Mouse (Mus musculus) macrophage (primary cell): ENCODE measurements at regions not wholly inside any gene's neighbourhood (a gene's known extent, or its start where the extent isn't known, plus 50 kb on each side); places are given as distances from the start of the nearest gene placed in this dataset.

Experiments used
- H3K27ac ChIP-seq: fragments of 350-480 bp; formaldehyde crosslinking; 2 replicates; pipeline ENCODE4 v1.9.0; 2021
- H3K36me3 ChIP-seq: fragments of 350-480 bp; formaldehyde crosslinking; 2 replicates; pipeline ENCODE4 v1.9.0; 2021; ENCODE audit errors: inconsistent target
- H3K4me3 ChIP-seq: fragments of 350-480 bp; formaldehyde crosslinking; 2 replicates; pipeline ENCODE4 v1.9.0; 2021; ENCODE audit errors: inconsistent target
- H3K79me2 ChIP-seq: fragments of 350-480 bp; formaldehyde crosslinking; 2 replicates; pipeline ENCODE4 v1.9.0; 2021; ENCODE audit errors: inconsistent target
- WGBS: methylation state at CpG from one replicate; pipeline ENCODE4 v1.1.7; 2026; ENCODE audit warnings: inconsistent platforms; ENCODE audit not compliant: missing documents; 5-methylcytosine and 5-hydroxymethylcytosine counted together

DNA sequence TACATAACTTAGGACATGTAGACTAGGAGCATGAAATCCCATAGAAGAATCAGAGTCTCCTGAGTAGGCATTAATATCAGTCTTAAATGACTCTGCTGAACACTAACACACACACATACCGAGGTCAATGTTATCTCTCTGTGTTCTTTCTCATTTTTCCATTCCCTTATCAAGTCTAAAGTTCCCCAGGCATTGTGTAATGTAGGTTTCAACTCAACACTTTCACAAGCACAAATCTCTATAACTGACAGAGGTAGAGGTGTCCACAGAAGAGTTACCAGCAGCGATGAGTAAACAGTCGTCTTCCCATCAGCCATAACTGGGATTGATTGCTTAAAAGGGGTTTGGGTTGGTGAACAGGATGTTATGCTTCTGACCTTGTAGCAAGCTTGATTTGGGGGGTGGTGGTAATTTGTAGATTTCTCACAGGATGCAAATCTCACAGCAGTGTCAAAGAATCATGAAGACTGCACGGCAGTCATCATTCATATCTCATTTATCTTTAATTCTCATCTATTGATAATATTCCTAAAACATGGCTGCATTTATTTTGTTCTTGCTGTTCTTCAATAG is 187.4 kb upstream of the Rasa1 start:
- Histone ChIP-seq H3K4me3 (no peak overlapping the region), H3K36me3 (no peaks in the 10 kb centered on the region), H3K27ac (no peak overlapping the region), H3K79me2 (no peaks in the 10 kb centered on the region)
- 88% methylated on average over 3 of the region's 4 CpGs for WGBS

DNA sequence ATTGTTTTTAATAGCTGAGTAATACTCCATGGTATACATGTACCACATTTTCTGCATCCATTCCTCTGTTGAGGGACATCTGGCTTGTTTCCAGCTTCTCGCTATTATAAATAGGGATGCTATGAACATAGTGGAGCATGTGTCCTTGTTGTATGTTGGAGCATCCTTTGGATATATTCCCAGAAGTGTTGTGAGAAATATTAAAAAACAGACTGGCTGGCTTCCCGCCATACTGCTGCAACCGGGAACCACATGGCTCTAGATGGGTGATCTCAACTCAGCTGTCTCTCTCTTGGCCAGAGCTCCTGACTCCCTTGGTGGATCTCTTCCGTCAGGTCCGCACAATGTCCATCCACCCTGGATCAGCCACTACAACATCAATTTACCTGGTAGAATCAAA is 182.4 kb upstream of the Rasa1 start:
- no peak overlapping the region for H3K4me3 ChIP-seq
- 95% methylated on average over 5 of the region's 5 CpGs for WGBS

DNA sequence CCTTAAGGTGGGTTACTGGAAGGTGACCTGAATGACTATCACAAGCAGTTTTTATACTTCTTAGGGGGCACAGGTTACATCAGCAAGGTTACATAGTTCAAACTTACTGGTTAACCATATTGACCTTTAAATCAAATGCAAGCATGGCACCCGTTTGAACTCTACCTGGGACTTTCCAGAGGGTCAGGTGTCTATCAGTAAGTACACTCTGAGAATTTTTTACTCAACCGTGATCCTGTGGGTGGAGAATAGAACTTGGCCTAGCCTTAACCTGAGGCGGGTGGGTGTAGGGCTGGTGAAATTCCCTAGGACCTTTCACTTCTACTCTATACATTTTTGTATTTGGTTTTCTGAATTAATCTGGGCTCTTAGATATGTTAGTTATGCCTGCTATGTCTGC is 170.5 kb upstream of the Rasa1 start:
- Histone ChIP-seq H3K4me3 (no peak overlapping the region), H3K79me2 (no peaks in the 10 kb centered on the region), H3K27ac (no peak overlapping the region), H3K36me3 (no peaks in the 10 kb centered on the region)
- WGBS, result 90% methylated on average over 3 of the region's 3 CpGs

More for the DNA sequence above, 182.4 kb upstream of the Rasa1 start:
- Histone ChIP-seq H3K36me3 (no peaks in the 10 kb centered on the region), H3K27ac (no peak overlapping the region), H3K79me2 (no peaks in the 10 kb centered on the region)

DNA sequence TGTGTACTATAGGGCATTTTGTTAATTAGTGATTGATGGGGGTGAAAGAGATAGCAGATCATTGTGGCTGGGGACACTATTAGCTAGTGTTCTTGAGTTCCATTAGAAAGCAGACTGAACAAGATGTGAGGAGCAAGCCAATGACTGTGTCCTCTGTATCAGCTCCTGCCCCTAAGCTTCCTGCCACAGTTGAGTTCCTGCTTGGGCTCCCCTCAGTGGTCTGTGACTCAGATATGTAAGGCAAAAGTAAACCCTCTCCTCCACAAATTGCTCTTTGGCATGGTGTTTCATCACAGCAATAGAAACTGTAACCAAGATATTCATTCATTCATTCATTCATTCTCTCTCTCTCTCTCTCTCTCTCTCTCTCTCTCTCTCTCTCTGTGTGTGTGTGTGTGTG is 169.7 kb upstream of the Rasa1 start:
- Histone ChIP-seq H3K4me3 (no peak overlapping the region), H3K79me2 (no peaks in the 10 kb centered on the region), H3K27ac (no peak overlapping the region), H3K36me3 (no peaks in the 10 kb centered on the region)

DNA sequence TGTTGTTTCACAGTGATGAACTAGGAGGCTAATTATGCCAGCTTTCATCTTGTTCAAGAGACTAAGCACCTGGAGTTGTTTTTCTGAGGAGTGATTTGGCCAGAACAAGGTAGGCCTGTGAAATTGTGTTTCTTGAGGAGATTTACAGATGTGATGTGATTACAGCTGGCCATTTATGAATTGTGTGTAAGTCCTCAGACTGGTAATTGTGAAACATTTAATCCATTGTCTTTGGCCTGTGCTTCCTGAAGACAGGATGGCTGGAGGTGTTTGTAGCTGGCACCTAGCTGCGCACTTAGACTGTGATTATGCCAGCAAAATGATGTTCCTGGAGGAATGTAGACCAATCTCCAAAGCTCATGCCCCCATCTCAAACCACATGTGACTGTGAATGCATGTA is 150.7 kb upstream of the Rasa1 start:
- no peak overlapping the region for H3K27ac ChIP-seq
- WGBS, result 100% methylated on average over 1 of the region's 1 CpGs

DNA sequence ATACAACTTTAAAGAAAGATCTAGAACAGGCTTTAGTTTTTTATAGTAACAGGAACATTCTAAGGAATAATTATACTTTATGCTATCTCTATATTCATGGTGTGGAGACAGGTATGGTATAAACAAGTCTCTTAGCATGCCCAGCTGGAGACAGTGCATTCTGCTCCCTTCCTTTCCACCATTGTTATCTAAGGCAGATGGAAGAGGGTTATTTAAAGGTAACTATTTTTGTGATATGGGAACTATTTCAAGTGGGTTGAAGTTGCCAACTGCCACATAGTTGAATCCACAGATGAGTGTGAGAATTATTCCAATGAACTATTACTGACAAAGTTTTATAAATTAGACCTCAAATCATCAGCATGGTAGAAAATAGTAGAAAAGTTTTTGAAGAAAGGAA is 148.9 kb upstream of the Rasa1 start:
- no peaks in the 10 kb centered on the region for H3K79me2 ChIP-seq

More for the DNA sequence above, 150.7 kb upstream of the Rasa1 start:
- no peaks in the 10 kb centered on the region for H3K79me2 ChIP-seq
- no peaks in the 10 kb centered on the region for H3K36me3 ChIP-seq
- no peak overlapping the region for H3K4me3 ChIP-seq

DNA sequence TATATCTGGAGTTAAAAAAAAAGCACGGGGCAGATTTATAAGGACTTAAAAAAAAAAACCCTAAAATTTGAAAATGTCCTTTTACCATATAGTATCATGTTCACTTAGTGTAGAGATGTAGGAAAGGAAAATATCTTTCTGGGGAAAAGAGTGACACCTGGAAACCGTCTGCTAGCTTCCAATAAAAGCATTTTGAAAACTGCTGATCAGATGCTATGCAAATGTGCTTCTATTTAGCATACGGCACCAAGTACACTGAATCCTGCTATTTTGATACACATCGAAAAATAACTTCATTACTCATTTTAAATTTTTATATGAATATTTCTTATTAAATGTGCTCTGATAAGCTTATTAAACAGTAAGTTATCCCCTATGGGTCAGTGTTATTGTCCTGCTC is 148.1 kb upstream of the Rasa1 start:
- H3K27ac ChIP-seq, result no peak overlapping the region
- no peaks in the 10 kb centered on the region for H3K79me2 ChIP-seq
- no peaks in the 10 kb centered on the region for H3K36me3 ChIP-seq
- no peak overlapping the region for H3K4me3 ChIP-seq
- 88% methylated on average over 4 of the region's 4 CpGs for WGBS

More for the DNA sequence above, 148.9 kb upstream of the Rasa1 start:
- H3K27ac ChIP-seq, result no peak overlapping the region
- no peaks in the 10 kb centered on the region for H3K36me3 ChIP-seq
- no peak overlapping the region for H3K4me3 ChIP-seq

DNA sequence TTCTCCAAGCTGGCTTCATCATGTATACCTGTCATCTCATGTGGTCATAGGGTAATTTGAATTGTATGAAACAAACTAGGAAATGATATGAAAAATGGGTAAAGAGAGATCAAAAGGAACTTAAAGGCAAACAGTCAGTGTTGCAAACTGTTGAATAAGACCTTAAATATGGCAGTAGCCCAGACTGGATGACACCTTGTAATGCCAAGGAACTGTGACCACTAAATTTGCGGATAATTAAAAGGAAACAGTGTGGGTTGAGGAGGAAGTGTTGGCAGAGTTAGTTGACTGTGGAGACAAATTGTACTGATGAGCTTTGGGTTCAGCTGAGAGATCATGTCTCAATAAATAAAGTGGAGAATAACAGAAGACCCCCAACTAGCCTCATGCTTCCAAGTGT is 147.3 kb upstream of the Rasa1 start:
- Histone ChIP-seq H3K36me3 (no peaks in the 10 kb centered on the region), H3K27ac (no peak overlapping the region), H3K4me3 (no peak overlapping the region), H3K79me2 (no peaks in the 10 kb centered on the region)
- WGBS, result 47% methylated on average over 1 of the region's 1 CpGs

DNA sequence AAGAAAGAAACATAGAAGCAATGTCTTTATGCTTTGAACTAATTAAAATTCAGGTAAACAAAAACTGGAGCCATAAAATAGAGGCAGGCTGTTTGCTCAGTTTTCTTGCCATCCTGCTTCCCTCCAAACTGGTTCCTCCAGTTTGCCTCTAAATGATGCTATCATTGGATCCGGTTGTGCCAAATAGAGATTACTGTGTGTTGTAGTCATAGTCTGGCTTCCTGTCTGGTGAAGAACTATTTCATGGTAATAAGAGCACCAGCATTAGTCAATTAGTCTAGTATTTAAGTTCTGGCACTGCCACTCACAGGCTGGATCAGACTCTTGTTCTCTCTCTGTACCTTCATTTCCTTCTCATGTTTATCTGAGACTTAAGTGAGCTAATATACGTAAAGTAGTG is 141.9 kb upstream of the Rasa1 start:
- WGBS, result 75% methylated on average over 2 of the region's 2 CpGs
- no peak overlapping the region for H3K27ac ChIP-seq
- H3K36me3 ChIP-seq, result no peaks in the 10 kb centered on the region
- no peak overlapping the region for H3K4me3 ChIP-seq
- H3K79me2 ChIP-seq, result no peaks in the 10 kb centered on the region

DNA sequence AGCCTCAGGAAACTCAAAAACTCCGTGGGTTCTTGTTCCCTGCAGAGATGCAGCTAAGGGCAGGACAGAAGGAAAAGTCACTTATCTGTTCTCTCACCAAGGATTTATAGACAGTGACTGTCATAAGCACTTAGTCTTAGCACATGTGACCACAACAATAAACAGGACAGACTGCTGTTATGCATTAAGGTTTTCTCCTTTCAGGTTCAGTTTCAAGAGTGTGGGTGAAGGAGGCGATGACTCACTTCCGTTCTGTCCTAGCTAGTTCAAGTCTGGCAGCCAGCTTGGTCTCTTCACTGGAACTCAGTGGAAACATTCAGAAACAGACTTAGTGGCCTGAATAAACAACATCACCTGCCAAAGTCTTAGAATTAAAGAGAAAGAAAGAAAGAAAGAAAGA is 141.1 kb upstream of the Rasa1 start:
- Histone ChIP-seq H3K27ac (no peak overlapping the region), H3K4me3 (no peak overlapping the region), H3K79me2 (no peaks in the 10 kb centered on the region), H3K36me3 (no peaks in the 10 kb centered on the region)
- 44% methylated on average over 3 of the region's 3 CpGs for WGBS

DNA sequence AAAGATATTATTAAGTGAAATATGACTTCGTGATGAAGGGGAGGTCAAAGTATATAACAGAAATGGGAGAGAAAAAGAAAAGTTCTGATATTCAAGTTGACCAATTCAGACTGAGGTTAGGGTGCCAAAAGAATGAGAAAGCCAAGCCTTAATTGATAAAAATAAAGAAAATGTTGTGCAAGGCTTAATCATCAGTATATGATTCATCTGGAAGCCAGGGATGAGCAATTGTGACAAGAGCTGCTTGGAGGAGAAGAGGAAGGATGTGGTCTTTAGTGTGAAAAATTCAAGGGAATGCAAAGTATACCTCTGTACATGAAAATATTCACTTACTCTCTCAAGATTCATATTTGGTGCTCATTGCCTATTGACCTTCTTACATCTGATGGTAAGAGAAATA is 129.7 kb upstream of the Rasa1 start:
- Histone ChIP-seq H3K36me3 (no peaks in the 10 kb centered on the region), H3K79me2 (no peaks in the 10 kb centered on the region), H3K27ac (no peak overlapping the region), H3K4me3 (no peak overlapping the region)
- 100% methylated on average over 1 of the region's 1 CpGs for WGBS

DNA sequence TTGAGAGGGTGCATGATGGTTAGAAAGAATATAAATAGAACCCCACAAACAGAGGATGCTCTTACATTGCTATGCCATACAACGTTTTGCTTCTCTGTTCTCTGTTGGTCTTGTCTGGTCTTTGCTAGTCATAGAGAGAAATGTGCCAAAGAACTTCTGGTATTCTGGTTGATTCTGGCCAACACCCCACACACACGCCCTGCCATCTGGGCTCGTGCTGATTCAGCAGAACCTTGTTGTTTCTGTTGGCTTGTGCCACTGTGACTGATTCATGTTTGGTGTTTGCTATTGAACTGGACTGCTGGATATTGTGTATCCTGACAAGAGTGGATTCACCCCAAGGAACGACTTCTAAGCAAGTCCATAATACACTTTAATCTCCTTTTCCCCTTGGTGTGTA is 126.0 kb upstream of the Rasa1 start:
- no peak overlapping the region for H3K4me3 ChIP-seq
- 86% methylated on average over 4 of the region's 4 CpGs for WGBS
- no peaks in the 10 kb centered on the region for H3K36me3 ChIP-seq

DNA sequence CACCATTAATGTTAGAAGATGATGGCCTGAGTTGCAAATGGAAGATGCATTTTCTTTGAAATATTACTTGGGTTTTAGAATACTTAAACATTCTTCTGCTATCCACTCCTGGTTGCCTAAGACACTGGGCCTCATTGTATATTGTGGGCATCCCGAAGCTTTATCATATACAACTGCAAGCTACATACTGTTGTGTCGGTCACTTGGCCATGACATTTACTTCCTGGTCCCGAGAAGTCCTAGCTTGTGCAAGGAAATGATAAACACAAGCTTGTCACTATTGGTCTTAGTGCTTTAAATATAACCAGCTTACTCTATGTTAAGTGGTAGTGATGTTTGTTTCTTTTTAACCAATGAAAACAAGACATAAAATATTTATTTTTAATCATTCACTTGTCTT is 122.4 kb upstream of the Rasa1 start:
- no peak overlapping the region for H3K4me3 ChIP-seq
- 65% methylated on average over 3 of the region's 3 CpGs for WGBS
- no peaks in the 10 kb centered on the region for H3K79me2 ChIP-seq
- no peak overlapping the region for H3K27ac ChIP-seq
- H3K36me3 ChIP-seq, result no peaks in the 10 kb centered on the region

More for the DNA sequence above, 126.0 kb upstream of the Rasa1 start:
- Histone ChIP-seq H3K27ac (no peak overlapping the region), H3K79me2 (no peaks in the 10 kb centered on the region)

DNA sequence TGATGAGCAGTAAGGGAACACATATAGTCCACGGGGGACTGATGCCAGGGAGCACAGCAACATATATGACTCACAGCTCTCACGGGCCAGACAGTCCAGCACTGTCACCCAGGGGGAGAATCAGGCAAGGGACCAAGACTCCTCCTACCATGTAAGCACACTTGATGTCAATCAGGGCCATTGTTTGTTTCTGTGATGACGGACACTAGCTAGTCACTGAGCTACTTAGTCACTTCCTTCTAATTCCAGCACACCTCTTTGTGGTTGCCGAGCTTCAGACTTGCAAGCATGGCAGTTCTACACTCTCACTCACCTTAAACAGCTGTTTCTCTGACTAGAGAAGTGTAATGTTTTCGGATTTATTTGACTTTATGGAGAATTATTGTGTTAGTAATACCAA is 109.9 kb upstream of the Rasa1 start:
- 58% methylated on average over 5 of the region's 5 CpGs for WGBS
- Histone ChIP-seq H3K4me3 (no peak overlapping the region), H3K79me2 (no peaks in the 10 kb centered on the region), H3K27ac (no peak overlapping the region), H3K36me3 (no peaks in the 10 kb centered on the region)

DNA sequence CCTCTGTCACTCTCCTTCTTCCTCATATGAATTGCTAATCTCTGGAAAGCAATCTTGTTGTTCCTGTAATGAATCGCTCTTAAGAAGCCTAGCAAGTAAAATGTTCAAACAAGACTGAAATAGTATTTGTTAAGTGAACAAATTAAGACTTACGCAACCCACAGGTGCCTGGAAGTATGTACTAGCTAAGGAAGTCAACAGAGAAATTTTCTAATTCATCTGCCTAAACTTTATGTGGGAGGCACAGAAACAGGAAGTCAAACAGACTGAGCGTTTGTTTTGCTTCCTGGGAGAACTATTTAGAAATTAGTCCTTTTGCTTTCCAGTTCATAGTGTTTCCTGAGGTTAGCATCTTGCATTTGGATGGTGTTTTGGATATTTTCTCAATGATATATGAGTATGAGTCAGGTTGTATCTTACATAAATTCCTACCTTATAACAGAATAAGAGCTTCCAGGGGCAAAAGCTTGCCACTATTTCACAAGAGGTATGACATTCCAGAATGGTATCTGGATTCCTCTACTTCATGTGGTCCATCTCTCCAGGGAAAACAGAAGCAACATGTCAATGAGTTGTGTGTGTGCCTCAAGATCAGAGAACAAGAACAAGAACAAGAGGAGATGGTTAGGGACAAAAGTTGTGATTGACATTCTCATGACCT is 87.5 kb upstream of the Rasa1 start:
- 42% methylated on average over 3 of the region's 3 CpGs for WGBS
- Histone ChIP-seq H3K27ac (no peak overlapping the region), H3K4me3 (no peak overlapping the region)

DNA sequence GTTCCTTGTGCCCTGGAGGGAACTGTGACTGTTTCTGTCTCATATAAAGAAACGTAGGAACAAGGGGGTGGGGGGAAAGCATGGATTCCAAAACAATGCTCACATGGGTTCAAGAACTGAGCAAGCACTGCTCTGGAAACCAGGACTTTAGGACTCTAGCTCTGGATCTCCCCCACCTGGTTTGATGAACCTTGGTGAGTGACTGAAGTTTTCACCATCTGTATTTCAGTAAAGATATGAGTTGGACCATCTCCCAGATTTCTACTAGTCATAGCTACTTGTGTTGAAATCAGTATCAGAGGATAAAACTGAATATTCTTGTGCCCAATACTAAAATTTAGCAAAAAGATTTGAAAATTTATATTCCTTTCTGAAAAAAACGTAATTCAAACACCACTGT is 70.7 kb upstream of the Rasa1 start:
- no peak overlapping the region for H3K4me3 ChIP-seq
- no peaks in the 10 kb centered on the region for H3K79me2 ChIP-seq
- 89% methylated on average over 2 of the region's 2 CpGs for WGBS
- H3K36me3 ChIP-seq, result no peaks in the 10 kb centered on the region
- peak overlapping the region; percentile 32; the same call in 1 of the 2 replicates for H3K27ac ChIP-seq

More for the DNA sequence above, 87.5 kb upstream of the Rasa1 start:
- no peaks in the 10 kb centered on the region for H3K36me3 ChIP-seq
- no peaks in the 10 kb centered on the region for H3K79me2 ChIP-seq
